Mouse (Mus musculus): ENCODE measurements around the gene Gmnc. TPM values are rescaled to one million over a fixed set of nuclear protein-coding genes. Genes with fewer than 3 reads are reported as not detected.

Gene Gmnc
- polyA plus RNA-seq, 1 experiment = not detected

DNA sequence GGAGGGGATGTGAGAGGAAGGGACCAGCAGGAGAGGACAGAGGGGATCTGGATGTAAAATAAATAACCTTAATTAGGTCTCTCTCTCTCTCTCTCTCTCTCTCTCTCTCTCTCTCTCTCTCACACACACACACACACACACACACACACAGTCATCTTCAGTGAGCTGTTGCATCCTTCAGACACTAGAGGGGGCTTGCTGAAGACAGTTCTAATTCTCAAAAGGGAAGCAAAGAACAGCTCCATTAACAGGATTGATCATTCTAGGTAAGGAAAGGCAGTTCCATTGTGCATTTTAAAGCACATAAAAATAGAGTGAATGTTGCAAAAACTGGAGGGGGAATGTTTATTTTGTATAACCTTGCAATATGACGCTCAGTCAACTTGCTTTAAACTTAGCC is 5.7 kb downstream of the Gmnc start:
- 90% methylated on average over 1 of the region's 1 CpGs for WGBS
- H3K4me1 ChIP-seq (ENCODE audit: control insufficient read depth, insufficient read depth, low read length) = no peaks in the 10 kb centered on the region
- no peak for TF ChIP-seq CTCF (IDR thresholded peaks at IDR 0.05; ENCODE audit: insufficient read depth, low read depth, low read length)
- no peak for TF ChIP-seq POLR2A (IDR thresholded peaks at IDR 0.05; ENCODE audit: insufficient read depth, low read depth, low read length)
- no peak overlapping the region for H3K4me3 ChIP-seq (ENCODE audit: insufficient read depth, low read depth, low read length)
- H3K27ac ChIP-seq (ENCODE audit: insufficient read depth, low read depth, low read length) = no peak overlapping the region

DNA sequence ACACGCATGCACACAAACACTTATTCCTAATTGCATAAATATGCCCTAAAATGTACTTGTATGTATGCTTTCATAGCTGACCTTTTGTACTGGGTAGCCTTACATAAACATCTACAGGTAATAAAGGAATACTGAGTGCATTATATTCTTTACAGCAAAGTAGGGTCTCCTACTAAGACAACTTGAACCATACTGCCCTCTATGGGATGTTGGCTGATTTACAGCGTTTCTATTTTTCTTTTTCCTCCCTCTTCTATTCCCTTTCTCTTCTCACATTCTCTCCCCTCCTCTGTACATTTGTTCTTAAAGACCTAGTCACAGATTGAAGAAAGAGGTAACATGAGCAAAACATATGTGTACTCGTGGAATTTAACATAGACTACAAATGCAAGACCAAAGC is 9.3 kb downstream of the Gmnc start:
- no peak overlapping the region for H3K4me3 ChIP-seq (ENCODE audit: insufficient read depth, low read depth, low read length)
- H3K4me1 ChIP-seq (ENCODE audit: control insufficient read depth, insufficient read depth, low read length) = no peaks in the 10 kb centered on the region
- TF ChIP-seq CTCF (IDR thresholded peaks at IDR 0.05; ENCODE audit: insufficient read depth, low read depth, low read length) (no peak), POLR2A (IDR thresholded peaks at IDR 0.05; ENCODE audit: insufficient read depth, low read depth, low read length) (no peak)
- 45% methylated on average over 3 of the region's 3 CpGs for WGBS
- no peak overlapping the region for H3K27ac ChIP-seq (ENCODE audit: insufficient read depth, low read depth, low read length)

DNA sequence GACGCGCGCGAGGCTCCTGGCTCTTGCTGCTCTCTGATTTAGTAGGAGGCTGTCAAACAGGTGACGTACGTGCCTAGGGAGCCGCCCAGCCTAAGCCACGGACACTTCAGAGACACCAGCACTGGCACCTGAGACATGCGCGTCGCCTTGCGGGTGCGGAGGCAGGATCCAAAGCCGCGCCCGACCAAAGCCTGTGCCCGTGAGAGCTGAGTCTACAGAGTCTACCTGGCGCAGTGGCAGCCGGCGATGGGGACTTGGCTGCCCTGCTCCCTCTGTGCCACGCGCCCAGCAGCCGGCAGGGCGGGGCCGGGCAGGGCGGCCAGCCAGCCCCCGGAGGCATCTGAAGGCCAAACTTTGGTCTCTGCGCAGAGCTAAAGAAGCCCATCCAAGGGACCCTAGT is 23.5 kb downstream of the Gmnc start:
- TF ChIP-seq POLR2A (IDR thresholded peaks at IDR 0.05; ENCODE audit: insufficient read depth, low read depth, low read length) (no peak), CTCF (IDR thresholded peaks at IDR 0.05; ENCODE audit: insufficient read depth, low read depth, low read length) (no peak)
- peak overlapping the region; percentile 35 for H3K4me3 ChIP-seq (ENCODE audit: insufficient read depth, low read depth, low read length)
- H3K4me1 ChIP-seq (ENCODE audit: control insufficient read depth, insufficient read depth, low read length) = peaks cover 6% of the 10 kb centered on the region
- no peak overlapping the region for H3K27ac ChIP-seq (ENCODE audit: insufficient read depth, low read depth, low read length)
- 2% methylated on average over 28 of the region's 28 CpGs for WGBS

DNA sequence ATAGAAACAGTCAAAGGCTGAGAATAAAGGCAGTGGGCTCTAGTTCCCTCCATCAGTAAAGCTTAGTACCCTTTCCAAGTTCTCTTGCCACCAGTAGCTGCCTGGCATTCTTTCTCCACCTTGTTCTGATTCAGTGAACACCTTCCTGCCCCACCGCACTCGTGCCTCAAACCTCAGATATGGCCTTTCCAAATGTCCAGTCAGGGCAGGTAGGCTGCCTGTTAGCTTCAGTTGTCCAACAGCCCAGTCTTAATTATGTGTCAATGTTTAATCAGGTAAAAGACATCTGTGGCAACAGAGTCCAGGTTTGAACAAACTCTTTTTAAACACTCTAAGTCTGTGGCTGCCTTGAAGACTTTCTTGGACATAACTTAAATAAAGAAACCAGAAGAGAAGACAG is 24.6 kb downstream of the Gmnc start:
- Histone ChIP-seq H3K4me3 (ENCODE audit: insufficient read depth, low read depth, low read length) (no peak overlapping the region), H3K4me1 (ENCODE audit: control insufficient read depth, insufficient read depth, low read length) (peaks cover 6% of the 10 kb centered on the region), H3K27ac (ENCODE audit: insufficient read depth, low read depth, low read length) (no peak overlapping the region)
- no peak for TF ChIP-seq POLR2A (IDR thresholded peaks at IDR 0.05; ENCODE audit: insufficient read depth, low read depth, low read length)
- no peak for TF ChIP-seq CTCF (IDR thresholded peaks at IDR 0.05; ENCODE audit: insufficient read depth, low read depth, low read length)
- 94% methylated on average over 2 of the region's 2 CpGs for WGBS

DNA sequence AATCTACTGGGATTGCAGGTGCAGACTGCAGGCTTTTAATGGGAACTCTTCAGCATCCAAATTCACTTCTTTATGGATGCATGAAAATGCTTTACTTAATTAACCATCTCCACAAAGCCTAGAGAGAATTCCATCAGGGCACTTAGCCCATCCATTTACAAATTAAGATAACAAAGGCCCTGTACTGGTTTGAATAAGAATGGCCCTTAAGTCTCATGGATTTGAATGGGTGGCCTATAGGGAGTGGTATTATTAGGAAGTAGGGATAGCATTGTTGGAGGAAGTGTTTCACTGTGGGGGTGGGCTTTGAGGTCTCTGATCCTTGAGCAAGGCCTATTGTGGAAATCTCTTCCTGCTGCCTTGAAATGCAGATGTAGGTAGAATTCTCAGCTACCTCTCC is 29.5 kb downstream of the Gmnc start:
- no peak overlapping the region for H3K27ac ChIP-seq (ENCODE audit: insufficient read depth, low read depth, low read length)
- no peaks in the 10 kb centered on the region for H3K4me1 ChIP-seq (ENCODE audit: control insufficient read depth, insufficient read depth, low read length)
- no peak for TF ChIP-seq POLR2A (IDR thresholded peaks at IDR 0.05; ENCODE audit: insufficient read depth, low read depth, low read length)
- no peak for TF ChIP-seq CTCF (IDR thresholded peaks at IDR 0.05; ENCODE audit: insufficient read depth, low read depth, low read length)
- no peak overlapping the region for H3K4me3 ChIP-seq (ENCODE audit: insufficient read depth, low read depth, low read length)

DNA sequence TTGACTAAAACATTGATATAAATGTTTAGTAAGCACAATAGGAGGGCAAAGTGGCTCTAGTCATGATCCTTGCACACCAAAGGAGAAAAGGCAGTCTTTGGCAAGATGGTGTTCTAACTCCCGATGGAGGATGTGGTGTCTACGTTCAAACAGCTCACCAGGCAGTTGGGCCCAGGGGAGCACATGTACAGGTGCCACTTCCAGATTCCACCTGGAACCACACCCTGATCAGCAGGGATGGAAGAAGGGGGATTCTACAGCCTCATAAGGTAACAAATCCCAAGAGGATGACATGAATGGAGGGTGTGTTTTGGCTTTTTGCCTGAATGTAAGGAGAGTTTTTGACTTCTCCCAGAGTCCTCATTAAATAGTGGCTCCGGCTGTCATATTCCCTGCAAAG is 39.9 kb downstream of the Gmnc start:
- WGBS = 89% methylated on average over 3 of the region's 3 CpGs
- H3K4me1 ChIP-seq (ENCODE audit: control insufficient read depth, insufficient read depth, low read length) = no peaks in the 10 kb centered on the region
- TF ChIP-seq CTCF (IDR thresholded peaks at IDR 0.05; ENCODE audit: insufficient read depth, low read depth, low read length) = no peak

DNA sequence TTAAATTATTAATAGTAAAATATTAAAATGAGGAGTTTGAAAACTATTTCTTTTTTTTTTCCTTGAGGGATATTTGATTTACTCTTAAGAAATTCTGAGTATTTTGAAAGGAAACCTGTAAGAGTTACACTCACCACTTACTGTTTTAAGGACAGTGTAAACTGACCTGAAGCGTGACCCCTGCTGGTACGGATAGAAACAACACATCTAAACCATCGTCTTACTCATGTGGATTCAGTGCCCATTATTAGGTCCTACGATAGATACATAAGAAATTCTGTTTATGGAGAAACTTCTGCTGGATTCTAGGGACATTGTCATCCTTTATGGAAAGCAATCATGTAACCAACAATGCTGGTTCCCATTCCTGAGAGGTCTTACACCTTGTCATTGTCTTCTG is 41.2 kb downstream of the Gmnc start:
- no peaks in the 10 kb centered on the region for H3K4me1 ChIP-seq (ENCODE audit: control insufficient read depth, insufficient read depth, low read length)
- TF ChIP-seq CTCF (IDR thresholded peaks at IDR 0.05; ENCODE audit: insufficient read depth, low read depth, low read length) = no peak
- no peak for TF ChIP-seq POLR2A (IDR thresholded peaks at IDR 0.05; ENCODE audit: insufficient read depth, low read depth, low read length)
- WGBS = 60% methylated on average over 4 of the region's 4 CpGs
- H3K27ac ChIP-seq (ENCODE audit: insufficient read depth, low read depth, low read length) = no peak overlapping the region
- H3K4me3 ChIP-seq (ENCODE audit: insufficient read depth, low read depth, low read length) = no peak overlapping the region

More for the DNA sequence above, 39.9 kb downstream of the Gmnc start:
- no peak overlapping the region for H3K27ac ChIP-seq (ENCODE audit: insufficient read depth, low read depth, low read length)
- H3K4me3 ChIP-seq (ENCODE audit: insufficient read depth, low read depth, low read length) = no peak overlapping the region

DNA sequence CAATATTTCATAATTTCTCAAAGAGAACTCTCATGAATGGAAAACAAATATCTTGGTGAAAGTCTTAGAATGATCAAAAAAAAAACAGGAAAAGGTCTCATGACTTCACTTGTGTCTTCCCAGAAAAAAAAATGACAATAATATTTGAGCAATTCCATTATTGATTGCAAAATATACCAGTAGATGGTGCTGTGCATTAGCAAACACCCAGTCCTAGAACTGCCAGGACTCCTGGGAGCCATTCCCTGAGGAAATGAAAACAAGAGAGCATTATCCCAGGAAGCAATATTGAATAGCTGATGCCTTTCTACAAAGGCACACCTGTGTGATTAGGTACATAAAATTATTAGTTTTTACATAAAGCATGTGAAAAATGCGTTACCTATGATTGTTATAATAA is 87.5 kb downstream of the Gmnc start:
- 84% methylated on average over 1 of the region's 1 CpGs for WGBS
- no peak for TF ChIP-seq CTCF (IDR thresholded peaks at IDR 0.05; ENCODE audit: insufficient read depth, low read depth, low read length)
- Histone ChIP-seq H3K4me3 (ENCODE audit: insufficient read depth, low read depth, low read length) (no peak overlapping the region), H3K27ac (ENCODE audit: insufficient read depth, low read depth, low read length) (no peak overlapping the region), H3K4me1 (ENCODE audit: control insufficient read depth, insufficient read depth, low read length) (no peaks in the 10 kb centered on the region)

DNA sequence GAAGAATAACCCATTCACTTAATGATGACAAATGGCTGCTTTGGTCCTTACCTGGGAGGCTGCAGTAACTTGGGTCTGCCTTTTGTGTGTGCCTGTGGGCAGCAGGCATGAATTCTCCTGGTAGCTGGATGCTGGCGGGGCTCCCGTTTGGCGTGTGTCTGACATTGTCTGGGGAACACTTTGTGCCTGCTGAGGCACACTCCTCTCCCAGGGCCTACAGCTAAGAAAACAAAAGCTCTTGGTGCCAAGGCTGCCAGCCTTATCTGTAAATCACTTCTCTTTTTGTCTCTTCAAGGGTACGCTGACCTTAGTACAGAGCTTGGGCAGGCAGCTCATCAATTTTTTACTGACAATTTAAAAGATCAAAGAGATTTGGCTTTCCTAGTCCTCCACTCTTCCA is 90.0 kb downstream of the Gmnc start:
- WGBS = 37% methylated on average over 4 of the region's 4 CpGs
- Histone ChIP-seq H3K27ac (ENCODE audit: insufficient read depth, low read depth, low read length) (no peak overlapping the region), H3K4me3 (ENCODE audit: insufficient read depth, low read depth, low read length) (no peak overlapping the region), H3K4me1 (ENCODE audit: control insufficient read depth, insufficient read depth, low read length) (no peaks in the 10 kb centered on the region)
- TF ChIP-seq CTCF (IDR thresholded peaks at IDR 0.05; ENCODE audit: insufficient read depth, low read depth, low read length) (no peak), POLR2A (IDR thresholded peaks at IDR 0.05; ENCODE audit: insufficient read depth, low read depth, low read length) (no peak)

DNA sequence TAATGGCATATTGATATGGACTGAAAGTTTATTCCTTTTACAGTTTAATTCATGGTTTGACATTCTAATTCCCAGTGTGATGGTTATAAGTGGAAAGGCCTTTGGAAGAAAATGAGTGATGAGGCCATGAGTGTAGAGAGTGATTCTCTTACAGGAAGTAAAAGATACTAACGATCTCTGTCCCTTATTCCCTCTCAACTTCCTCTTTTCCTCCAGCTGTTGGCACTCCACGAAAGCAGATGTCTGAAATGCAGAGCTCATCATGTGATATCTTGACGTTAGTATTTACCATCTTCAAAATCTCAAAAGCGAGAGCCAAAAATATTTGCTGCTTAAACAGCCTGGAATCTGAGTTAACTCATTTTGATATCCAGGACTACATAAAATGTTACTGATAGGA is 105.1 kb downstream of the Gmnc start:
- Histone ChIP-seq H3K27ac (ENCODE audit: insufficient read depth, low read depth, low read length) (no peak overlapping the region), H3K4me1 (ENCODE audit: control insufficient read depth, insufficient read depth, low read length) (no peaks in the 10 kb centered on the region), H3K4me3 (ENCODE audit: insufficient read depth, low read depth, low read length) (no peak overlapping the region)
- WGBS = 81% methylated on average over 4 of the region's 4 CpGs
- TF ChIP-seq CTCF (IDR thresholded peaks at IDR 0.05; ENCODE audit: insufficient read depth, low read depth, low read length) (no peak), POLR2A (IDR thresholded peaks at IDR 0.05; ENCODE audit: insufficient read depth, low read depth, low read length) (no peak)

Measured in olfactory bulb, adult 2 months (tissue).